Mouse (Mus musculus): ENCODE results near the gene Atad2b.
"Not testable (repeated sequence)": the region's sequence is repeated elsewhere in the genome, so short reads cannot be mapped to it uniquely, and the experiment has no call there.

The Atad2b gene

DNA sequence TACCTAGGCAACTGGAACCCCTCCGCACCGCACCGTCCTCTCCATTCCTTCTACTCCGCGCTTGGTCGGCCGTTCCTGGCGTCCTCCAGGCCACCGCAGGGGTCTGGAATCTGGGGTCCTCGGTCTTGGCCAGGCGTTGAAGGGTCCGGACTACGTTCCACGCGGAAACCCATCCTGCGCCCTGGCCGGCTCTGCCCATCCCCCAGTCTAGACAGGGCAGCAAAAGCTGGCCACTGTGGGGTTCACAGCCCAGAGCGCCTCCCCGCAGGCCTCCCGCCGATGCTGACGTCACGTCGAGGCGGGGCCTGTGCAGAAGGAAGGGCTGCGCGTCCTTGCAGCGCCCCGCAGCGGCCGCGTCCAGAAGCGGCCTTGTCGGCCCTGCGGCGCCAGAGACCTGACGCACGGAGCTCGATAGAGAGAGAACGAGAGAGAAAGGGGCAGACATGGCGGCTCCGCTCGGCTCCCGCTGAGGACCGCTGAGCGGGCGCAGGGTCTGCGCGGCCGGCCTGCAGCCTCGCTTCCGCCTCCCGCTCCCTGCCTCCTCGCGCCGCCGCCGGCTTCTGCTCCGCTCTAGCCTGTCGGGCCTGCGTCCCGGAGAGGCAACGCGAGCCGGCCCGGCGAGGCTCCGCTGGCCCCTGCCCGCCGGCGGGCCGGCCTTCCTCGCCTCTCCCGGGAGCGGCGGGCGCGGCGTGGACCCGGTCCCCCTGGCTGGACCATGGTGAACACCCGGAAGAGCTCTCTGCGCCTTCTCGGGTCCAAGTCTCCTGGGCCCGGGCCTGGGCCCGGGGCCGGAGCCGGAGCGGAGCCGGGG is at the start of gene Atad2b:
Atad2b (plus strand) TSS at position 360 of the 811 bp plus-strand sequence.
- DNase-seq (ENCODE audit: low spot score) = peak; percentile 98

DNA sequence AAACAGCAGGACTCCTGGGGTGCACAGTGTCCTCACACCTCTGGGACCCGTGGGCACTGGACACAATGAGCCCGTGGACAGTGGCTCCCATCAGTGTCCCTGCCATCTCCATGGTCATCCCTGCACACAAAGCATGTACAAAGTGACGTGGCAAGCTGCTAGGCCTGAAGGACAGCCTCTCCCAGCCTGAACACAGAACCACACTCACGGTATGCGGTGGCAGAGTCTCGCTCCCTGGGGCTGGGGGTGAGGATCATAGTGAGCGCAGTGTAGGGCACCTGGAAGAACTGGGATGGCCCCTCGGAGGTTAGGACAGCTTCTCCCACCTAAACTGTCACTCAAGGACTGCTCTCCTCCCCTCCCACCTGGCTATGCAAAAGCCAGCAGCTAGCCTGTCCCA is 48.2 kb upstream of the Atad2b start:
- no peak for DNase-seq (ENCODE audit: low spot score)

DNA sequence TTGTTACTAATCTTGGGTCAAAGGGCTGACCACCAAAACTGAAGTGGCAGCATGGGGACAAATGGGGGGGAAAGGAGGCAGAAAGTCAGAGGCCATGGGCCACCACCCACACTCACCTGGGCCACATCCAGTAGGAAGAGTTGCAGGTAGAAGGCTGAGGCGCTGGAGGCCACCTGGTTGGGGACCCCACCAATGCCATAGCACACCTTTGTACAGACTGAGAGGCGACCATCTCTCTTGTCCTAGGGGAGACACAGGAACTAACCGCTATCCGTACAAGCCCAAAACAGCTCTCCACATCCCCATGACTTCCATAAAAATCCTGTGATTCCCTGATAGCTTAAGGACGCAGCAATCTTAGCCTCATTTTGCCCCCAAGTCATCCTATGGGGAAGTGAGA is 45.9 kb upstream of the Atad2b start:
- no peak for DNase-seq (ENCODE audit: low spot score)

DNA sequence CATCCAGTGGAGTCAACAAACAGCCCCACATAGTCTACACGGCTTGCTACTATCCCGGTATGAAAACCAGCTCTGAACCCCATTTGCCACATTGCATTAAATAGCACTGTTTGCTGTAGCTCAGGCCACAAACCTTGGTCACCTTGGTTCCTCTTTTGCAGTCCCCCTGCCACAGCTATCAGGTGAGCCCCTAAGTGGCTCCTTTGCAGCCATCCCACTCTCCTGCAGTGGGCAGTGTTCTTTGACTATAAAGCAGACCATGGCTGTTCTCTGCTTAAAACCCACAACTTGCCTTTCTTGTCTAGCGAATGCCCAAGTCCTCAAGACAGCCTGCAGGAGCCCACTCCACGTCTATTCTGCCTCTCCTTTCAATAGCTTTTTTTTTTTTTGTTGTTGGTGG is 44.9 kb upstream of the Atad2b start:
- DNase-seq (ENCODE audit: low spot score) = no peak

DNA sequence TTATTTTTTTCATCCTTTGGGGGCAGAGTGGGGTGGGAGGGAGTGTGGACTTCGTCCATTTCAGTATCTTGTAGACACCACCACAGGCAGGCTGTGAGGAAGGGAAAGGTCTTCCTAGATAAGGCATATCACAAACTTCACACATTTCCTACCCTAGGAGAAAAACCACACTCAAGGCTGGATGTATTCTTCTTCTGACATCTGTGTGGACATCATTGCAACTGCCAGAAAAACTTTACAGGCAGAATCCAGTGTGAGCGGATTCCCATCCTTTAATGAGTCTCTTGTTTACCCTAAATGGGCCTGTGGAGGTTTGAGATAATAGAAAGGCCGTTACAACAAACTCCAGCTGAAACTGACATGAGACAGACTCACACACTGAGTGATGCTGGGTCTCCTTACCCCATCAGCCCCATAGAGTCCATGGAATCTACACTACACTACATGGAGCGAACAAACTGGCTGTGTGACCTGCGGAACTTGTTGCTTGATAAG is 44.1 kb upstream of the Atad2b start:
- DNase-seq (ENCODE audit: low spot score) = no peak

DNA sequence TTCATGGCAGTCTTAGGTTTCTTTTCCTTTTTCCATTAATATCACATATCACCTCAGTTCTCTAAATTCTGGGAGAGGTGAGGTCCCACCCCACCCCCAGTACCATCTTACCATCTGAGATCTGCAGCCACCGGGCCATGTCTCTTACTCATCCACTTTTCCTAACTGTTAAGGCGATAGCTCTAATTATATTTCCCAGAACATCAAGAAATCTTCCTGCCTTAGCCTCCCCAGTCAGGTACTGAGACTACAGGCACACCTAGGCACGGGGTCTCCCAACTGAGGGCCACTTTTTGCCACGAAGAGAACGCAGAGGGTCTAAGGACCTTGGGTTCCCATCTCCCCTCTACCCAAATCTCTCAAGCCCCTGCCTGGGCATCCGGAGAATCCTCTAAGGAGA is 43.6 kb upstream of the Atad2b start:
- no peak for DNase-seq (ENCODE audit: low spot score)

DNA sequence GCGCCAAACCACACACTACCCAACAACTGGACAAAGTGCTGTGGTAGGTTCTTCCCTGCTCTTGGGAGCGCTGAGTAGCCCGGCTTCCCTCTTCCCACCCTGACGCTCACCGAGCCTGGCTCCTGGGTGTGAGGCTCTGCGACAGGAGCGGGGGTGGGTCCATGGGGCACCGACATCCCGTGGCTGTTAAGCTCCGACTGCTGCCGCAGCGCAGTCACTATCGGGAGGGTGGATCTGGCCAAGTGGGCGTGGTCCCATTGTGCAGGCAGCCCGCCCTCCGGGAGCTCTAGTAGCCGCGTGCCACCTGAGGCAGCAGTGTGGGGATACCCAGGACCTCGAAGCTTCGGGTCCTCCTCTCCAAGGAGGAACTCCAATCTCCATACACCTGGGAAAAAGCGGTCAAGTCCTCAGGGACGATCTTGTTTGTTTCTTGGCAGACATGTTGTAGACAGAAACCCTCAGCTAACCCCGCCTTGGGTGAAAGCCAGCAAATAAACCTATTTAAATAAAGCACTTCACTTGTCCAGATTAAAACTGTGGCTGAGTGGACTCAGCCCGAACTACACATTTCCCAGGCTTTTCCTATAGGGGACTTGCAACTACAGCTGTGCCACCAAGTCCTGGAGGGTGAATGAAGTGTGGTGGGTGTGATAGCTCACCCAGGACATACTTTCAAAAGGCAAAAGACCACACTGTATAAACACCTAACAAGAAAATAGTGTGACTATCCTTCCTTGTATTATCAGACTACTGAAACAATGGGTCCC is 42.8 kb upstream of the Atad2b start, which contains the start of gene Mfsd2b:
Mfsd2b (minus strand) TSS at position 199 of the 767 bp plus-strand sequence.
- peak; percentile 74 for DNase-seq (ENCODE audit: low spot score)

DNA sequence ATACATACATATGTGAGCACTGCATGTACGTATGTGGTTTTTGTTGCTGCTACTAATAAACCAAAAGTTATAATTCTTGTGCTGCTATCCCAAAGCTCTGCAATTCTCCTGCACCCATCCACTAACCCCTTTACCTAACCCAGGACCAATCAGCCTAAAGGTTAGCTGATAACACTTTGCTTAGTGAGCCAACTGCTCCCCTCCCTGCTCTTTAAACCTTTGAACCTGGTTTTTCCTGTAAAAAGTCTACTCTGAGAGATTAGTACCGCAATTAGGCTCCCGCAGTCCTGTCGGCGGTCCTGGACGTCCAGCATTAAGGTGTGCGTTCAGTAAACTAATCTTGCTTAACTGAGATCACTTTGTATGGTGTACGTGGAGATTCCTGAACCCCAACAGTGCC is 41.5 kb upstream of the Atad2b start:
- DNase-seq (ENCODE audit: low spot score) = no peak

DNA sequence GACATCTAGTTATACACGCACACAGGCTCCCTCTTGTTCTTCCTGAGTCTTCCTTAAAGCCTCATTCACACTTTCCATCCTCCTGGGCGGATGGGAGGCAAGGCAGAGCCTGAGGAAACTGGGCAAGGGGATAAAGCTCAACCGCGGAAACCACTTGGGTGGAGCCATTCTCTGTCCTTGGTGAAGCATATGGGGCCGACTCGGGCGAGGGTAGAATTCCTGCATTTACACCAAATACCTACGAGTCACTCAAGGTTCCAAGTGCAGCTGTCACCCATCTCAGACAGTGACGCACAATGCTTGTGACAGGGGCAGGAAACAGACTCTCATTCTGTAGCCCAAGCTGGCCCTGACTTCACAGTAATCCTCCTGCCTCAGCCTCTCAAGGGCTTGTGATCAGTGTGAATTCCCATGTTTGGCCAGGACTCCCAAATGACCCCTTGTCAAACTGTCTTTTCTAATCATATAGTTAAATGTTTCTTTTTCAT is 38.8 kb upstream of the Atad2b start:
- no peak for DNase-seq (ENCODE audit: low spot score)

DNA sequence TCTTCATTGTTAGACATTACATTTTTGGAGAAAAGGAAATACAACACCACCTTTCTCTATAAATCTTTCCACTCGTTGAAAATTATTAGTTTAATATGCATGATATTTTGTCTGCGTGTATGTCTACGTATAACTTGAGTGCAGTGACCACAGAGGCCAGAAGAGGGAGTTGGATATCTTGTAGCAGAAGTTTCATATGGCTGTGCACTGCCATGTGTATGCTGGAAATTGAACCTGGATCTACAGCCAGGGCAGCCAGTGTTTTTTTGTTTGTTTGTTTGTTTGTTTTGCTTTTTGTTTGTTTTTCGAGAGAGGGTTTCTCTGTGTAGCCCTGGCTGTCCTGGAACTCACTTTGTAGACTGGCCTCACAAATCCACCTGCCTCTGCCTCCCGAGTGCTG is 38.1 kb upstream of the Atad2b start:
- DNase-seq (ENCODE audit: low spot score) = no peak

DNA sequence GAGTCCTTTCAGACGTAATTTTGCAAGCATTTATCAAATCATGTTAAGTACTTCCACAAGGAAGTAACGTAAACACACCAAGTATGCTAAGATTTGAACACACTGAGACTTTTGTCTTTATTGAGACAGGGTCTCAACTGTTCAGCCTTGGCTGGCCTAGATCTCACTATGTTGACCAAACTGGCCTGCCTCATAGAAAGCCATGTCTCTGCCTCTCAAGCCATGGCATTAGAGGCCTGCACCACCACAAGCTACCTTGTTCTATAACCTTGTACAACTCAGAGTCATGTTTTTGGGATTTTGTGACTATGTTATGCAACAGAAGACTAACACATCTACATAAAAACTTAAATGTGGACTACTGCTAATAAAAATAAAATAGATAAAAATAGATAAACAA is 35.1 kb upstream of the Atad2b start:
- no peak for DNase-seq (ENCODE audit: low spot score)

DNA sequence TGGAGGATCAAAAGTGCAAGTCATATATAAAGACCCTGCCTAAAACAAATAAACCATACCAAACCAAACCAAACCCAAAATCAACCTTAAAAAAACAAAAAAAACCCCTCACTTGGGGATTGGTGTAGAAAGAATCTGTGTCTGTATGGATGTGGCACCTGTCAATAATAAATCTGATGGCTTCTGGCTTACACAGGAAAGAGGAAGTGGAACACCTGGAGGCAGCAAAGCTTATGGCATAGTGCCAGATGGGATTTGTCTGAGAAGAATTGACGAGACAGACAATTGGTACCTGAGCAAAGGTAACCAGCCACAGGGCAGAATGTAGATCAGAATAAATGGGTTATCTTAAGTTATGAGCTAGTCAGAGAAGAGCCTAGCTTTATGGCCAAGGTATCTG is 32.1 kb upstream of the Atad2b start:
- DNase-seq (ENCODE audit: low spot score) = no peak

DNA sequence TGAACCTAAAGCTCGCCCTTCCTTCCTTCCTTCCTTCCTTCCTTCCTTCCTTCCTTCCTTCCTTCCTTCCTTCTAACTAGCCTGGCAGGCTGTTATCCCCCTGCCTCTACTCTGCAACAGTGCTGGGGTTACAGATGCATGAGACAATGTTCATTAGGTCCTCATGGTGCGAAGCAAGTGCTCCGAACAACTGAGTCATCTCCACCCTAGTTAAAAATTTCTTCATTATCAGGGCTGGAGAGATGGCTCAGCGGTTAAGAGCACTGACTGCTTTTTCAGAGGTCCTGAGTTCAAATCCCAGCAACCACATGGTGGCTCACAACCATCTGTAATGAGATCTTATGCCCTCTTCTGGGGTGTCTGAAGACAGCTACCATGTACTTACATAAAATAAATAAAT is 30.6 kb upstream of the Atad2b start:
- not testable (repeated sequence) for DNase-seq (ENCODE audit: low spot score)

DNA sequence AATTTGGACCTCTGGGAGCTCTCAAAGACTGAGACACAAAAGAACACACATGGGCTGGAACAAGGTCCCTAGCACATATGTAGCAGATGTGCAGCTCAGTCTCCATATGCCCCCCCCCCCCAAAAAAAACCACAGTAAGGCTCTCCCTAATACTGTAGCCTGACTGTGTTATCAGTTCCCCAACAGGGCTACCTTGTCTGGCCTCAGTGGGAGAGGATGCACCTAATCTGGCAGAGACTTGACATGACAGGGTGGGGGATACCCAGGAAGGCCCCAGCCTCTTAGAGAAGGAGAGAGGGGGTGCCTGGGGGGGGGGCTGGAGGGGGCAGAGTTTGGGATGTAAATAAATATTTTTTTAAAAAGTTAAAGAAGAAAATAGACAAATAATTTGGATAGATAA is 28.4 kb upstream of the Atad2b start:
- no peak for DNase-seq (ENCODE audit: low spot score)

DNA sequence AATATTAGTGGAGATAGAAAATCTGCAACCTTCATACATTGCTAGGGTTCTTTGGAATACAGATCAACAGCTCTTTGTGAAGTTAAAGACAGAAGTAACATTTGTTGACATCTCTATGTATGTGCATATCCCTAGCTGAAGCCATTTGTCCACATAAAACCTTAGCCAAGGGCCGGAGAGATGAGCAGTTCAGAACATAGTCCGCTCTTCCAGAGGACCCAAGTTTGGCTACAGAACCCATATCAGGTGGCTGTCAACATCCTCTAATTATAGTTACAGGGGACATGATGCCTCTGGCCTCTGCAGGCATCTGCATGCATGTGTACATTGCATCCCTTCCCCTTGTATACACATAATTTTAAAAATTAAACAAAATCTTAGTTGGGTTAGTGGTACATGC is 27.9 kb upstream of the Atad2b start:
- no peak for DNase-seq (ENCODE audit: low spot score)

DNA sequence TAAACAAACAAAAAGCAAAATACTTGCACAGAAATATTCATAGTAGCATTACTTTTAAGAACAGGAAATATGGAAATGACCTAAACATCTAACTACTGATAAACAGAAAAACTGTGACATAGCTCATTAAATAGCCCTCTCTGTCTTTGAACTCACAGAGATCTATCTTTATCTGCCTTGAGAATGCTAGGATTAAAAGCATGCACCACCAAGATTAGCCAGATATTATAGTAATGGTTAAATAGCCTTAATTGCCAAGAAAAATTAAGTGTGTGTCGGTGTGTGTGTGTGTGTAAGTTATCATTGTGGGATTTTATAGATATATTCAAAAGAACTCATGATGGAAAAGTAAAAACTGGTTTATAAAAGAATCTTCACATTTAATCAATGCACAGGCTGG is 27.3 kb upstream of the Atad2b start:
- no peak for DNase-seq (ENCODE audit: low spot score)

DNA sequence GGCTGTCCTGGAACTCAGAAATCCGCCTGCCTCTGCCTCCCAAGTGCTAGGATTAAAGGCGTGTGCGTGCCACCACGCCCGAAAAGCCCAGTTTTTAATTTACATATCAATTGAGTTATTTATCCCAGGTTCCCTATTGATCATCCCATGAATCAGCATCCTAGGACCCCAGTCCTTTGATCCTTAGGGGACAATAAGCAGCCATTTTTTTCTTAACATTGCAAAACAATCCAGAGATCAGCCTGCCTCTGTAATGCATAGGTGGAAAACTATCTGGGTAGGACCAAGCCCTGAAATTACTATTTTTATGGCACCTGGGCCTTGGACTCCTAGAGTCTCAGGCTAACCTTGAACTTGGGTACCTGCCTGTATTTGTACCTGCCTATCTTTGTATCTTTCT is 19.1 kb upstream of the Atad2b start:
- DNase-seq (ENCODE audit: low spot score) = no peak

DNA sequence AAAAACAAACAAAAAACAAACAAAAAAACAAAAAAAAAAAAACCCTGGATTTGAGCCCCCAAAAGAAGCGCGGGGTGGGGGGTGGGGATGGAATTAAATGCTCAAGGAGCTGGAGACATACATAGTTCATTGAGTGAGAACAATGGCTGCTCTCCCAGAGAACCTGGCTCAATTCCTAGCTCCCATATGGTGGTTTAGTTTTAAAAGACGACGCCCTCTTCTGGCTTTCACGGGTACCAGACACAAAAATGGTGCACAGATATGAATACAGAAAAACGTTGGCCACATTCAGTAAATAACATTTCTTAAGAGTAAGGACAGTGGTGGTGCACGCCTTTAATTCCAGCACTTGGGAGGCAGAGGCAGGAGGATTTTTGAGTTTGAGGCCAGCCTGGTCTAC is 11.2 kb upstream of the Atad2b start:
- DNase-seq (ENCODE audit: low spot score) = no peak

DNA sequence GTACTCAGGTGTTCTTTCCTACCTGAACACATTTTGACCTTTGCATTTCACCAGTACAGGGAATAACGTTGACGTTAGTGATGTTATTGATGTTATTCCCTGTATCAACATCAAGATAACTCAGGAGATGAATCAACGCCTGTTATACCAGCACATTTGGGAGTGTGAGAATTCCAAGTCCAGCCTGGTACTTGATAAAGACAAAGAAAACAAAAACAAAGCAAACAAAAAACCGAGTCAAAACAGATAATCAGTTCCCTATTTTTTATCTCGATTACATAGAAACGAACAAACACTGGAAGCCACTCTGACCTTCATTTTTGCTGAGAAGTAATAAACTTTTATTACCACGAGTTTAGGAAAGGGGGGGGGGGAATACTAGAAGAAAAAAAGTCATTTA is 10.7 kb upstream of the Atad2b start:
- no peak for DNase-seq (ENCODE audit: low spot score)

DNA sequence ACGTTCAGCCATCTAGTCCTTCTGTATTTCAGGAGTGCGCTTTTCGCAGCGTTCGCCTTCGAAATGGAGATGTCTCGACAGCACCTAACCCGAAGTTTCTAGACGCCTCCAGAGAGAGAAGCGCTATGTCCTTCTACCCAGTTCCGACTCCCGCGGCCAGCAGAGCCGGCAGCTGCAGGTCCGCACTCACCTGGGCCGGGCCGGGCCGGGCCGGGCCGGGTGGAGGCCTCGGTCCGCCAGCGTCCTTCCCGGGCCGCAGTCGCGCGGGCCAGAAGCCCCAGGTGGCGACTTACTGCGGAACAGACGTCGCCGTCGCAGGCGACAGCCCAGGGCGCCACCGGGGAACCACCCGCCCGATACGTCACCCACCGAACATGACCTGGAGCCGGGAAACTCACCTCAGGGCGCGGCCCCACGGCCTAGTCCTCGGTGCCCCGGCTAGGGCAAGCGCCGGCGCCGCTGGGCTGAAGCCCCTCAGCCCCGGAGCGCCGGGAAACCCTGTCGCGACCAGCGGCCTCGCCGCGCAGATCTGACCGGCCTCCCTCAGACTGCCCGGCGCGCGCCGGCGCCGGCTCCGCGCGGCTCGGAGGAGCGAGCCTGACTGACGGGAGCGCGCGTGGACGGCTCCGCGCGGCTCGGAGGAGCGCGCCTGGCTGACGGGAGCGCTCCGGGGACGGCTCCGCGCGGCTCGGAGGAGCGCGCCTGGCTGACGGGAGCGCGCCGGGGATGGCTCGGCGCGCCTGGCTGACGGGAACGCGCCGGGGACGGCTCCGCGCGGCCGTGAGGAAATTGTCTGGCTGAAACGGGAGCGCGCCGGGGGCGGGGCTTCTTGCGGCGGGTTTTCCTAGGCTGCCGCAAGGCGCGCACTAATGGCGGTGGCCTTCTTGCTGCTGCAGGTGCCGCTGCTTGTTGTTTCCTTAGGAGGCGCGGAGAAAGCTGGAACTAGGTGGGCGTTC is 9.9 kb upstream of the Atad2b start, which contains the start of gene Ubxn2a:
Ubxn2a (minus strand) TSS at position 755 of the 956 bp plus-strand sequence.
- DNase-seq (ENCODE audit: low spot score) = peak; percentile 95

DNA sequence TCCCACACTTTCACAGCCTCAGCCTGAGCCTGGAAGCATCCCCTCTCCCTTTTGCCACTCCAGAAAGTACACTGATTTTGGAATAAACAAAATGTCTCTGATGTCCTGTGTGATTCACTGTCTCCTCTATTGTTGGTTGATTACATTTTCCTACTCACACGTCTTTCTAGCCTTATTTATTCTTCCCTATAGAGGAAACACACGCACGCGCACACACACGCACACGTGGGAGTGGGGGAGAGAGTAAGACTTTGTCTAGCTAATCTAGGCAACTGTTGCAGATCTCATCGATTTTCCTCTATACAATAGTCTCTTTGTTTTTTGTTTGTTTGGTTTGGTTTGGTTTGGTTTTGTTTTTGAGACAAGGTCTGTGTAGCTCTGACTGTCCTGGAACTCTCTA is 8.8 kb upstream of the Atad2b start:
- no peak for DNase-seq (ENCODE audit: low spot score)

DNA sequence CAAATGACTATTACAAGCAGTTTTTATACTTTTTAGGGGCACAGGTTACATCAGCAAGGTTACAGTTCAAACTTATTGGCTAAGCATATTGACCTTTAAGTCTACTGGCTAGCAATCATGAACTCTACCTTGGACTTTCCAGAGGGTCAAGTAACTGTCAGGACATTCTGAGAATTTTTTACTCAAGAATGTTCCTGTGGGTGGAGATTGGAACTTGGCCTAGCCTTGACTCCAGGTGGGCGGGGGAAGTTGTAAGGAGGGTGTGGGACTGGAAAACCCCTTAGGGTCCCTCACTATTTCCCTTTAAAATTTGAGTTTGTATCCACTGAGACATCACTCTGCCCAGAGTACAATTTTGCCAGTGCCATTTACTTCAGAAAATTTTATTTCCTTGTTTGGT is 6.7 kb upstream of the Atad2b start:
- not testable (repeated sequence) for DNase-seq (ENCODE audit: low spot score)

Data from ovary, postnatal 36 days (tissue).